Mouse (Mus musculus): Measurements from ENCODE around the gene Pgs1. TPM values are rescaled to one million over a fixed set of nuclear protein-coding genes. Genes with fewer than 3 reads are reported as not detected.

Pgs1 gene
- total and polyA plus RNA-seq, 2 experiments from 2014 or later: 55.0 to 62.0 TPM

- Histone ChIP-seq H3K4me2 (ENCODE audit: low read depth, low read length, poor library complexity, severe bottlenecking) (no peak overlapping the region), H3K4me3 (ENCODE audit: low read depth, low read length) (no peak overlapping the region), H3K27ac (ENCODE audit: low read depth, low read length) (no peak overlapping the region), H3K9me3 (ENCODE audit: low read length) (no peaks in the 10 kb centered on the region), H3K4me1 (ENCODE audit: insufficient read depth, low read length) (peaks cover 6% of the 10 kb centered on the region; the same call in 1 of the 2 replicates), H3K9ac (replicated peaks; ENCODE audit: low read length, poor library complexity, severe bottlenecking) (no peak overlapping the region), H3K27me3 (ENCODE audit: insufficient read depth, low read length) (no peaks in the 10 kb centered on the region), H3K36me3 (ENCODE audit: insufficient read depth, low read length) (no peaks in the 10 kb centered on the region)
- ATAC-seq (ENCODE audit: low FRiP score) (no peak), DNase-seq (ENCODE audit: low spot score) (peak; percentile 67)
- TF ChIP-seq CTCF (IDR thresholded peaks at IDR 0.05): no peak
- WGBS: 20% methylated on average over 4 of the region's 4 CpGs
Measured at GRCm38 (mm10) chr11:117941848-117942247, 44.2 kb upstream of the Pgs1 start.

- Histone ChIP-seq H3K27ac (ENCODE audit: low read depth, low read length) (no peak overlapping the region), H3K4me3 (ENCODE audit: low read depth, low read length) (no peak overlapping the region), H3K9ac (replicated peaks; ENCODE audit: low read length, poor library complexity, severe bottlenecking) (no peak overlapping the region), H3K4me1 (ENCODE audit: insufficient read depth, low read length) (peaks cover 7% of the 10 kb centered on the region; the same call in 1 of the 2 replicates), H3K9me3 (ENCODE audit: low read length) (no peaks in the 10 kb centered on the region), H3K4me2 (ENCODE audit: low read depth, low read length, poor library complexity, severe bottlenecking) (no peak overlapping the region), H3K36me3 (ENCODE audit: insufficient read depth, low read length) (no peaks in the 10 kb centered on the region), H3K27me3 (ENCODE audit: insufficient read depth, low read length) (0 out of 2 replicates have a peak, but pooled peaks cover 6% of the 10 kb centered on the region)
- DNase-seq (ENCODE audit: low spot score) (no peak), ATAC-seq (ENCODE audit: low FRiP score) (no peak)
- 84% methylated on average over 11 of the region's 11 CpGs for WGBS
- TF ChIP-seq CTCF (IDR thresholded peaks at IDR 0.05): no peak
Measured at GRCm38 (mm10) chr11:117946195-117946979, 39.7 kb upstream of the Pgs1 start.

GRCm38 (mm10) chr11:117946996-117947419, 39.1 kb upstream of the Pgs1 start:
- no peak for ATAC-seq (ENCODE audit: low FRiP score)
- 79% methylated on average over 10 of the region's 10 CpGs for WGBS

GRCm38 (mm10) chr11:117949392-117950091, 36.5 kb upstream of the Pgs1 start:
- peak overlapping the region; percentile 18; the same call in 1 of the 2 replicates for H3K4me3 ChIP-seq (ENCODE audit: low read depth, low read length)
- DNase-seq (ENCODE audit: low spot score) (peak; percentile 76), ATAC-seq (ENCODE audit: low FRiP score) (0 out of 2 replicates have a peak, but pooled peaks have one; percentile 41)
- WGBS: 3% methylated on average over 49 of the region's 49 CpGs
- H3K9ac ChIP-seq (replicated peaks; ENCODE audit: low read length, poor library complexity, severe bottlenecking): peak overlapping the region; percentile 48
- no peak overlapping the region for H3K27ac ChIP-seq (ENCODE audit: low read depth, low read length)
- no peak for TF ChIP-seq CTCF (IDR thresholded peaks at IDR 0.05)
- 0 out of 2 replicates have a peak, but pooled peaks cover 6% of the 10 kb centered on the region for H3K27me3 ChIP-seq (ENCODE audit: insufficient read depth, low read length)
- peaks cover 7% of the 10 kb centered on the region; the same call in 1 of the 2 replicates for H3K4me1 ChIP-seq (ENCODE audit: insufficient read depth, low read length)
- H3K9me3 ChIP-seq (ENCODE audit: low read length): no peaks in the 10 kb centered on the region
- H3K36me3 ChIP-seq (ENCODE audit: insufficient read depth, low read length): no peaks in the 10 kb centered on the region
- H3K4me2 ChIP-seq (ENCODE audit: low read depth, low read length, poor library complexity, severe bottlenecking): peak overlapping the region; percentile 44

More at GRCm38 (mm10) chr11:117946996-117947419, 39.1 kb upstream of the Pgs1 start:
- Histone ChIP-seq H3K4me3 (ENCODE audit: low read depth, low read length) (no peak overlapping the region), H3K27ac (ENCODE audit: low read depth, low read length) (no peak overlapping the region), H3K9me3 (ENCODE audit: low read length) (no peaks in the 10 kb centered on the region), H3K4me1 (ENCODE audit: insufficient read depth, low read length) (peaks cover 7% of the 10 kb centered on the region; the same call in 1 of the 2 replicates), H3K27me3 (ENCODE audit: insufficient read depth, low read length) (0 out of 2 replicates have a peak, but pooled peaks cover 6% of the 10 kb centered on the region), H3K4me2 (ENCODE audit: low read depth, low read length, poor library complexity, severe bottlenecking) (no peak overlapping the region), H3K36me3 (ENCODE audit: insufficient read depth, low read length) (no peaks in the 10 kb centered on the region), H3K9ac (replicated peaks; ENCODE audit: low read length, poor library complexity, severe bottlenecking) (no peak overlapping the region)
- no peak for TF ChIP-seq CTCF (IDR thresholded peaks at IDR 0.05)
- no peak for DNase-seq (ENCODE audit: low spot score)

- Histone ChIP-seq H3K36me3 (ENCODE audit: insufficient read depth, low read length) (no peaks in the 10 kb centered on the region), H3K4me3 (ENCODE audit: low read depth, low read length) (no peak overlapping the region), H3K27me3 (ENCODE audit: insufficient read depth, low read length) (0 out of 2 replicates have a peak, but pooled peaks cover 6% of the 10 kb centered on the region), H3K9ac (replicated peaks; ENCODE audit: low read length, poor library complexity, severe bottlenecking) (no peak overlapping the region), H3K27ac (ENCODE audit: low read depth, low read length) (no peak overlapping the region), H3K4me1 (ENCODE audit: insufficient read depth, low read length) (peaks cover 7% of the 10 kb centered on the region; the same call in 1 of the 2 replicates), H3K4me2 (ENCODE audit: low read depth, low read length, poor library complexity, severe bottlenecking) (no peak overlapping the region), H3K9me3 (ENCODE audit: low read length) (no peaks in the 10 kb centered on the region)
- 80% methylated on average over 6 of the region's 6 CpGs for WGBS
- TF ChIP-seq CTCF (IDR thresholded peaks at IDR 0.05): no peak
- ATAC-seq (ENCODE audit: low FRiP score): no peak
- DNase-seq (ENCODE audit: low spot score): no peak
Measured at GRCm38 (mm10) chr11:117951391-117951790, 34.7 kb upstream of the Pgs1 start.

Data from midbrain, postnatal 0 days (tissue).